Mouse (Mus musculus) spleen, postnatal 14 days (tissue): ENCODE data around the gene Foxc2.

Experiments
- DNase-seq, 2 experiments: peaks; one replicate each; pipeline ENCODE4 v3.0.0; 2021 to 2022; ENCODE audit warnings: low spot score in 2 of 2

Gene Foxc2

GRCm38 (mm10) chr8:121148573-121149083 is 32.7 kb downstream of the Foxc2 start:
- no peak for DNase-seq

GRCm38 (mm10) chr8:121152394-121152793 is 36.4 kb downstream of the Foxc2 start:
- DNase-seq, result no peak

- no peak for DNase-seq
These were observed 41.1 kb downstream of the Foxc2 start for GRCm38 (mm10) chr8:121156990-121157491.

GRCm38 (mm10) chr8:121158812-121159211 is 42.8 kb downstream of the Foxc2 start:
- no peak for DNase-seq

GRCm38 (mm10) chr8:121161437-121161836 is 45.5 kb downstream of the Foxc2 start:
- no peak for DNase-seq

GRCm38 (mm10) chr8:121162413-121162812 is 46.4 kb downstream of the Foxc2 start:
- DNase-seq, result no peak

- DNase-seq, result no peak
These were observed 47.1 kb downstream of the Foxc2 start for GRCm38 (mm10) chr8:121162906-121163695.

- no peak for DNase-seq
These were observed 48.1 kb downstream of the Foxc2 start for GRCm38 (mm10) chr8:121164017-121164469.

GRCm38 (mm10) chr8:121168033-121168432 is 52.1 kb downstream of the Foxc2 start:
- DNase-seq, result no peak
